Mouse (Mus musculus) ES-E14 (cell line): ENCODE results near the gene Exoc4.

Experiments
- CHD2 ChIP-seq: IDR thresholded peaks from 2 replicates; pipeline ENCODE4 v1.6.1; 2014; ENCODE audit warnings: mild to moderate bottlenecking, low read depth, low read length, inconsistent platforms
- HCFC1 ChIP-seq: IDR thresholded peaks from 2 replicates; pipeline ENCODE4 v1.6.1; 2012; ENCODE audit warnings: low read length, inconsistent platforms, borderline replicate concordance; ENCODE audit not compliant: insufficient read depth
- ZC3H11A ChIP-seq: IDR thresholded peaks from 2 replicates; pipeline ENCODE4 v1.6.1; 2012; ENCODE audit warnings: low read depth, mild to moderate bottlenecking, inconsistent platforms, low read length, borderline replicate concordance
- ZNF384 ChIP-seq: IDR thresholded peaks from 2 replicates; pipeline ENCODE4 v1.6.1; 2012; ENCODE audit warnings: low read depth, low read length, inconsistent platforms

- TF ChIP-seq HCFC1 (no peak), ZNF384 (no peak), CHD2 (no peak), ZC3H11A (no peak)
These were observed 733.8 kb downstream of the Exoc4 start for GRCm38 (mm10) chr6:33982709-33983108.
